Mouse (Mus musculus): ENCODE results near the gene Gemin7.
"Not testable (repeated sequence)": the region's sequence is repeated elsewhere in the genome, so short reads cannot be mapped to it uniquely, and the experiment has no call there.

The Gemin7 gene

DNA sequence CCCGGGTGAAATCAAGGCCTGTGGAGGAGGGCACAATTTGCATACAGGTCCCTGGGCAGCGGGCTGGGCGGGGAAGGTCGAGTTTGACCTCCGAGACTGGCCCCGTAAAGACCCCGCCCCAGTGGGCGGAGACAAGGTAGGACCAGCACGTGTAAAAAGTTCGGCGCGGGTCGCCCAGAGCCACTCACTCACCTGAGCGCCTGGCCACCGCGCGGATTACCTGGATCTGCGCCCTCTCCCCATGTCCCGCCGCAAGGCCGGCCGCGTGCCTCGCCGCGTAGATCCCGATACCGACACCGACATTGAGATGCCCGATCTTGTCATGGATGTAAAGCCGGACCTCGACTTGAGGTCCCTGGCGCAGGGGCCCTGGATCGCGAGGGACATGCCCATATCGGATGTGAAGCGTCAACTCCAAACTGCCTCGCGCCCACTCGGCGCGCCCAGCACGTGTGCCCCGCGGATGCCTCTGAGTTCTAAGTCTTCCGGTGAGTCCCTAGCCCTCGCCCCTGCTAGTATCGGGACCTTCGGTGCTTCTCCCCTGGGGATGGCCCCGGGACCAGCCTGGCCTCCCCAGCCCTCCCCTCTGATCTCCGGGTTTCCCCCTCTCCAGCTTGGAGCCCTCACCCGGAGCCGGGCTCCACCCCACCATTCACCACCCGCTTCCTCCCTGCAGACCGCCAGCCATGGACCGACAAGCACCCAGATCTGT lies at the start of gene Gemin7, which contains the start of gene Zfp296:
TSS of gene Gemin7 (minus strand) at position 455 of the 712 bp plus-strand sequence.
TSS of gene Zfp296 (plus strand) at position 147 of the 712 bp plus-strand sequence.
- peak; percentile 59 for DNase-seq (ENCODE audit: low spot score)

DNA sequence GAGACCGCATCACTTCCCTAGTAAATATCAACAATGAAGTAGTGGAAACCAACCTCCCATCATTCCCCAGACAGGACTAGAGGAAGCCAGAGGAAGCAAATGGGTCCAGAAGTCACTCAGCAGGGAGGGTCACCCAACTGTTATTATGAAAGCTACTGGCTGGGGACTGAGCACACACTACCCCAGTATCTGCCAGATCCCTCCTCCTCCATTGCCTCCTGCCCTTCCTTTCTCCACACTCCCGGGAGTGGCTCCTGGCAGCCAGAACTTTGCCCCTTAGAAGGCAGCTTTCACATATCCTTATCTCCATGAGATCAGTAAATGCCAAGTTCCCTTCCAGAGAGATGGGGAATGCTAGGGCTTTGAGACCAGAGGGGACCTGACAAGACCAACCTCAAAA lies 46.0 kb upstream of the Gemin7 start:
- DNase-seq (ENCODE audit: low spot score) = no peak

DNA sequence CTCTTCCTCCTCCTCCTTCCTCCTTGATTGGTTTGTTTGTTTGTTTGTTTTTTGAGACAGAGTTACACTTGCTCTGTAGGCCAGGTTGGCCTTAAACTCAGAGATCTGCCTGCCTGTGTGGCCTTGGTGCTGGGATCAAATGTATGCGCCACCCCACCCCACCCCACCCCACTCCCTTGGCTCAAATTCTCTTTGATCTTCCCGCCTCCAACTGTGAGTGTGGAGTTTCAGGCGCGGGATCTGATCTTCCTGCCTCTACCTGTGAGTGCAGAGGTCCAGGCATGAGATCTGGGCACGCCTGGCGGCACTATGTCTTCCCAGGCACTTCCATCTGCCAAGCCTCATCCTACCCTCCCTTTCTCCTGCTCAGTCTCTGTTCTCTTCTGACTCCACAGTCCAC lies 44.8 kb upstream of the Gemin7 start:
- DNase-seq (ENCODE audit: low spot score) = no peak

DNA sequence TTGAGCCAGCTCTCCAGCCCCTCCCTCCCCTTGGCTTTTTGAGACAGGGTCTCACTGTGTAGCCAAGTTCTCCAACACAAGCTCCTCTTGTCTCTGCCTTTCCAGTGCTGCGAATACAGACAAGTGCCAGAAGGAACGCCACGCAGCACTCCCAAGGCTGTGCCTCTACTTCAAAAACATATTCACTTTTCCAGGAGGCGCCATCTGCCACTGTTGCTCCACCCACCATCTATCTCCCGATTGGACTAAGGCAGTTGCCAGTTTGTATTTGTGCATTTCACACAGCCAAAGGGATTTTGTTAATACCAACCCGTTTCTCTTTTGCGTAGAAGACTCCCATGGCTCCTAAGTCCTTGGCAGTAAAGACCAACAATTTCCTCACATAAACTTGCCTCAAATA lies 43.4 kb upstream of the Gemin7 start:
- no peak for DNase-seq (ENCODE audit: low spot score)

DNA sequence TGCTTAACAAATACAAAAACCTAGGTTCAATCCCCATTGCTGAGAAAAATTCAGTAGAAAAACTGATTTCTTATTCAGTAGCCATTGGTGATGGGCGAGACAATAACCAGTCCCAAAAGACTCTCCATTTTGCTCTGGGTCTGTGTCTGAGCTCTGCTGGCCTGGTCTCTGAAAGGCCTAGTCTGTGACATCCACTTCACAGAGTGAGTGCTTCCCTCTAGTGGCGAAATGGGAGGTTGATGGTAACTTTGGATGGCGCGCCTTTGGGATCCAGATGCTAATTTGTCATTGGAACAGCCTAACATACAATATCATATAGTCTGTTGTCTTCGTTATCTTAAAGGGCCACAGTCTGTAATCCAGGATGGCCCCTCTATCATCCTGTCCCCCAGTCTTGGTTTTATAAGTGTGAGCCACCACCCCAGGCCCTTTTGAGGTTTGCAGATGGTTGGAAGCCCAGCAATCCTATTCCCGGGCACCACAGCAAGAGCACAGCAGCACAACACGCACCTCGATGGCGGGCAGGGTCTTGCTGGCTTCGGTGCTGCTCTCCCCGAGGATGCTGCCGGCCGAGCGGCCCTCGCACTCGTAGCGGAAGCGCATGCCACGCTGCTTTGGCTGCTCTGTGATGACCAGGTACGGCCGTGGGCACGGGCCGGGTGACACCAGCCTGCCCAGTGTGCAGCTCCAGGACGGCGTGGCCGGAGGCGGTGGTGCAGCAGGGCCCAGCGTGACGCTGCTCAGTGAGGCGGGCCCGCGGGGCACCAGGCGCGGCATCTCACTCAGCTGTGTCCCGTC lies 41.8 kb upstream of the Gemin7 start:
- peak; percentile 81 for DNase-seq (ENCODE audit: low spot score)

DNA sequence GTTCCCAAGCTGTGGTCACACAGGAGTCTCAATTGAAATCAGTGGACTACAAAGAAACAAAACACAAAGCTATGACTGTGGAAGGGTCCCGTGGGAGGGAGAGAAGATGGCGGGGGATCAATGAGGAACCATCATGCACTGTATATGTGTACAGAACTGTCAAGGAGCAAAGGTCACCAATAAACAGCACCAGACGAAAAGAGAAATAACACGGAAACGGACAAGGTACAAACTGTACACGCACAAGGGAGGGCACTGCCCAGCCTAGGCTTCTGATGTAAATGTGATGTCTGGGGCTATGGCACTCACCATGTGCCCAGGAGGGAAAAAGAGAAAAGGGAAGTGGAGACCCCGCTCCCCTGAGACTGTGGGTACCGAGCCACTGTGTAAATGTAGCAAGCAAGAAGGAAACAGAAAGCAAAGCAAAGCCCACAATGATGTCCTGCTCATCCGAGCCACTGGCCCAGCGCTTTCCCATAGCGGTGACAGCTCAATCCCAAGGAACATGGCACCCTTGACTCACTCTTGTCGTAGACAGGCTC lies 37.7 kb upstream of the Gemin7 start:
- no peak for DNase-seq (ENCODE audit: low spot score)

DNA sequence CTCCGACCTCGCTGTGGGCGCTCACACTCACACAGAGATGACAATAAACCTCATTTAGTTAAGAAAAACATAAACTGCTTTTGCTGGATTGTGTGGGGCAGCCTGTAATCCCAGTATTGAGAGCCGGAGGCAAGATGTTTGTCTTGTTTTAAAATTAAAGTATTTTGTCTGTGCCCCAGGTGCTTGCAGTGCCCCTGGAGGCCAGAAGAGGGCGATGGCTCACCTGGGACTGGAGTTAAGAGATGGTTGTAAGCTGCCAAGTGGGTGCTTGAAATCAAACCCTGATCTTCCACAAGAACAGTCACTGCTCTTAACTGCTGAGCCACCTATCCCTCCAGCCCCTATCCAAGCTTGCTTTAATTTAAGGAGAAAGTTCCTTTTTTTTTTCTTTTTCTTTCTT lies 33.6 kb upstream of the Gemin7 start:
- no peak for DNase-seq (ENCODE audit: low spot score)

DNA sequence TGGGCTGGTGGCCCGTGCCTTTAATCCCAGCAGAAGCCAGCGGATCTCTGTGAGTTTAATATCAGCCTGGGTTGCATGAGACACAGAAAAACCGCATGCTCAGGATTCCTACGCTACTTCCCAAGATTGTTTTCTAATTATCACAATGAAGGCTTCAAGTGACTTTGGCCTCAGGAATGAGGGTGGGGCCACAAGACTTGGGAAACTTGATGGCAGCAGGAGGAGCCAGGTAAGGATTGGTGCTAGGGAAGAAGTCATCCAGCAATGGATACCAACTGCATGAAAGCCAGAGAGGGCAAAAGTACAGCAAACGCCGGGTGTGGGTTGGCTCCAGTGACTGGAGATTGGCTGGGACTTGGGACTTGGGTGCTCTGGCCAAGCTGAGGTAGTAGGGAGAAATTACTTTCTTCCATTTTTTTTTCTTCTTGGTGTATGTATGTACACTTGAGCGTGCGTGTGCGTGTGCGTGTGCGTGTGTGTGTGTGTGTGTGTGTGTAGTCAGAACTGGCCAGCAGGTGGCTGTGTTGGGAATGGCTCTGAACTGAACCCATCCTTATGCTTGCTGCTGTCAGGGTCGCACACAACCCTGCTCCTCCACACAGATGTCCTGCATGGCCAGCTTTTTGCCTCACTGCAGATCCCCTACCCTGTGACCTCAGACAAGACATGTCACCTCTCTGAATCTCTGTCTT lies 32.4 kb upstream of the Gemin7 start:
- DNase-seq (ENCODE audit: low spot score) = no peak

DNA sequence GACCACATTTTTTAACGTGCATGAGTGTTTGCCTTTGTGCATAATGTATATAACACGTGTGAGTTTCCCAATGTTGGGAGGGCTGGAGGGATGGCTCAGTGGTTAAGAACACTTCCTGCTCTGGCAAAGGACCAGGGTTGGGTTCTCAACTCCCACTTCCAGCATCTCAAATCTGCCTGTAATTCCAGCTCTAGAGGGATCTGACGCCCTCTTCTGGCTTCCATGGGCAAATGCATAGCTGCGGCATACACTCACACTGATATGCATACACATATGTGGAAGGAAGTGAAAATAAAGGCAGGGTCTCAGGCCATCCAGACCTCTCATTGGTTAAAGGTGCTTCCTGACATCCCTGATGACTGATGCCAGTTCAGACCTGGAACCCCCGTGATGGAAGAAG lies 29.9 kb upstream of the Gemin7 start:
- no peak for DNase-seq (ENCODE audit: low spot score)

DNA sequence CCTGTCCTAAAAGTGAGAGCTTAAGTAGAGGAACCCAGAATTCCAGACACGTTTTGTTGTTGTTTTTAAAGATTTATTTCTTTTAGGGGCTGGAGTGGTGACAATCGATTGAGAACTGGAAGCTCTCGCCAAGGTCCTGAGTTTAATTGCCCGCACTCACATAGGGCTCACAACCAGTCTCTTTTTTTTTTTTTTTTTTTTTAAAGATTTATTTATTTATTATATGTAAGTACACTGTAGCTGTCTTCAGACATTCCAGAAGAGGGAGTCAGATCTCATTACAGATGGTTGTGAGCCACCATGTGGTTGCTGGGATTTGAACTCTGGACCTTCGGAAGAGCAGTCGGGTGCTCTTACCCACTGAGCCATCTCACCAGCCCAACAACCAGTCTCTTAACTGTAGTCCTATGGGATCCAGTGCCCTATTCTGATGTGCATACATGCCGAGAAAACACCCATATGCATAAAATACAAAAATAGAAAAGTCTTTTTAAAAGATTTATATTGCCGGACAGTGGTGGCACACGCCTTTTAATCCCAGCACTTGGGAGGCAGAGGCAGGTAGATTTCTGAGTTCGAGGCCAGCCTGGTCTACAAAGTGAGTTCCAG lies 27.3 kb upstream of the Gemin7 start:
- DNase-seq (ENCODE audit: low spot score) = not testable (repeated sequence)

DNA sequence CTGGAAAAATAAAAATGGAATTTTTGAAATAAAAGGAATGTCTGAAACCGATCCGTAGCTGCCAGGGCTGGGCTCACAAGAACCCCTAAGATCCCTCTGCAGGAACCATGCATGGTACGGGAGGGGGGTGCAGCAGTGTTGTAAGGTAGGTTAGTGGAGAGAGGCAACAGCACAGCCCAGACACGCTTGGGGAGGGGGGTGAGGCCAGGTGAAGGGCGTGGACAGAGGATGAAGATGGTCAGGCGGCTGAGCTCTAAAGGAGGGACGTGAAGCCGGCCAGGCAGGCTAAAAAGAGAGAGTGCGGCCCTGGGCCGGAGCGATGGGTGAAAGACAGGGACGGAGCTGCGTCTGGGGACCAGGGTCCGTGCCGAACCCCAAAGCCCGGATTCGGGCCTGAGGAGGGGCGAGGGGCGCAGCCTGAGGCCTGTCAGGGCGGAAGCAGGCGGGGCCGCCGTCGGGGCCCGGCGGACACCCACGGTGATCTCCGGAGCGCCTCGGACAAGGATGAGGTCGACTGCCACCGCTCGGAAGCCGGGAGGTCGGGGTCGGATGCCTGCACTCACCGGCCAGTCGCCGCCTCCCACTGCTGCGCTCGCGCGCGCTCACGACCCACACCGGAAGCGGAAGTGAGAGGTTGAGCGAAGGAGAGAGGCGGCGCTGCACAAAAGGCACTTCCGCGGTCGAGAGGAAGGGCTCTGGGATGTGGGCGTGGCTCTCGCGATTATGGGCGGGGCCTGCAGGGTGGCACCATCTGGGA lies 26.6 kb upstream of the Gemin7 start, which contains the start of gene Clasrp:
TSS of gene Clasrp (minus strand) at position 638 of the 757 bp plus-strand sequence.
- DNase-seq (ENCODE audit: low spot score) = peak; percentile 98

DNA sequence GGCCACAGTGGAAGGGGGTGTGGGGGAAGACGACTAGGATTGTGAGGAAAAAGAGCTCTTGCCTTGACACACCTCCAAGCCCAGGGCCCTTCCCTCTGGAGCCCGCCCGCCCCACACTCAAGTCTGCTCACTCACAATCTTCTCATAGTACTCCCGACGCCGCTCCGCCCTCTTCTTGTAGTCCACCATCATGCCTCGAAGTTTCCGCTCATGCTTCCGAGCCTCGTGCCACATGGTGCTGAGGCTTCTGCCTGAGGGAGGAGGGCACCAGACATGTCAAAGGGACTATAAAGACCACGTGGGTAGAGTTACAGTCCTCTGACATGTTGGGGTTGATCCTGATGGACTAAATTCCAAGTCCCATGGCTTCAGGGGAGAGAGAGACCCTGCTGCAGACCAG lies 25.7 kb upstream of the Gemin7 start:
- no peak for DNase-seq (ENCODE audit: low spot score)

DNA sequence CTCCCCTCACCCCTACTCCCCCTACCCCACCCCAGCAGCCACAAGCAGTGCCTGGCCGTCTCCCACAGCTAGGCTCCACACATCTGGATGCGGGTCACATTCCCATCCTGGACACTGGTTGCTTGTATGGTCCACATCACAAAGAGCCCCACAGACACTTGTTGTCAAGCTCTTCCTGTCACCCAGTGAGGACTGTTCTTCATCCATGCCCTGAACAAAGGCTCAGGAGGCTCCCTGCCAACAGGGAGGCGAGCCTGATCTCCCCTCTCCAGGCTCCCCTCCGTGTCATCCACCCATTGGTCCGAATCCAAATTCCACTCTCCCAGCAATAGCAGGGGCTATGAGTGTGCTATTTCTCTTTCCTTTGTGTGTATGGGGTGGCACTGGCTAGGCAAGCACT lies 23.2 kb upstream of the Gemin7 start:
- no peak for DNase-seq (ENCODE audit: low spot score)

DNA sequence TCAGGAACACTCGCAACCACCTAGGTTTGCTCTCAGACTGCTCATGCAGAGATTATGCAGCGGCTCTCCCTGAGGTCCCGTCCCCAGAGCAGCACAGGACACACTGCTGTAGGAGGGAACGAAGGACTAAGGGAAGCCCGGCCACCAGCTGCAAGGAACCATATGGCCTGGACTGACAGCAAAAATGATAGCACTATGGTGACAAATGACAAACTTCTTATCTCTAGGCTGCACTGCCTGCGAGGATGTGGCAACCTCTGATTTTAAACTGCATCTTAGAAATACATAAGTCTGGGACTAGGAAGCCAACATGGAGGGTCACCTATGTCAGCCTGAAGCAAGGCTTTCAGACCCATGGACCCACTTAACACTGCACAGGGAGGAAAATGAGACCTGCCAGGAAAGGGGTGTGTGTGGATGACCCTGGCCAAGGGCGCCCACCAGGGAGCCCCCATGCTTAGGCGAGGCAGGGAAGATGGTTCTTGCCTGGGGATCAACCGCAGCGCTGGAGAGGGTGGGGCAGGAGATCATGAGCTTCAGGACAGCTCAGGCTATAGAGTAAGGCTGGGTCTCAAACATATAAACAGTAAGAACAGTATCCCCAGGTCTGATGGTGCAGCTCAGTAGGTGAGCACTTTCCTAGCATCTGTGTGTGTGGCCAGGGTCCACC lies 15.8 kb upstream of the Gemin7 start:
- no peak for DNase-seq (ENCODE audit: low spot score)

DNA sequence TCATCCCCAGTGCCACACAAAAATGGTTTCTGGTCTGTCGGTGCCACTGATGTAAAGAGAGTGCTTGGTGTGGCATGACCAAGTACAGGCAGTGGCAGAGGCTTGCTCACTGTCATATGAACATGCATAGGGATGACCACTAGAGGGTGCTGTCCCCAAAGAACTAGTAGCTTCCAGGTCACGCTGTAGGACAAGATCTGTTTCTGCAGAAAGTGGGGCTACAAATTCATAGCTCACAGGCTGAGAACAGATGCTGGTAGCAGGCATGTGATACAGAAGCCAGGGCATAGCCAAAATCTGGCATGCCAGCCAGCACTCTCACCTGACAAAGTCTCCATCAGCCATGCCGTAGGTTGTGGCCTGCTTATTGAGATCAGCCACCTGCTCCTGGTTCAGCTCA lies 12.5 kb upstream of the Gemin7 start:
- DNase-seq (ENCODE audit: low spot score) = peak; percentile 78

DNA sequence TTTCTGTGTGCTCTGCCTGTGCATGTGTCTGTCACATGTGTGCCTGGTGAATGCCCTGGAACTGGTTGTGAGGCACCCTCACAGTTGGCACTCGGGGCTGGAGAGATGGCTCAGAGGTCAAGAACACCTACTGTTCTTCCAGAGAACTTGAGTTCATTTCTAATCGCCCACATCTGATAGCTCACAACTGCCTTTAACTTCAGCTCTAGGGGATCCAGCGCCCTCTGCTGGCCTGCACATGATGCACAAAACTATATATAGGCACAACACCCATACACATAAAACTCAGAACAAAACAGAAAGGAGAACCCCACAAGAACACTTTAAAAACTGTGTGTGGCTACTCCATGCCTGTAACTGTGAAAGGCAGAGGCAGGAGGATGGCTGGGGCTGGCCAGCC lies 11.8 kb upstream of the Gemin7 start:
- DNase-seq (ENCODE audit: low spot score) = peak; percentile 62

DNA sequence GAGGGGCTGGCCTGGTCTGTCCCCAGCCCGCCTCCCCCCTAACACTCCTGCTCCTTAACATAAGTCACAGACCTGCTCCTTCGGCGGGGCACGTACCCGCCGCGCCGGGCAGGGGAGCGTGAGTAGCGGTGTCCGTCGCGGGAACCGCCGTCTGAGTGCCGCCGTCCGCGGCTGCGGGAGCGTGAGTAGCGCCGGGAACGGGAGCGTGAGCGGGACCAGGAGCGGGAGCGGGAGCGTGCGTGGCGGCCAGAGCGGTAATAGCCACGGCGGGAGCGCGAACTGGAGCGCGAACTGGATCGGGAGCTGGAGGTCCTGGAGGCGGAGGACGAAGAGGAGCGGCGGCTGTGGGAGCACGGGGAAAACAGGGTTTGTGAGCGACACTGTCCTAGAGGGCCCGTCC lies 8.9 kb upstream of the Gemin7 start:
- no peak for DNase-seq (ENCODE audit: low spot score)

DNA sequence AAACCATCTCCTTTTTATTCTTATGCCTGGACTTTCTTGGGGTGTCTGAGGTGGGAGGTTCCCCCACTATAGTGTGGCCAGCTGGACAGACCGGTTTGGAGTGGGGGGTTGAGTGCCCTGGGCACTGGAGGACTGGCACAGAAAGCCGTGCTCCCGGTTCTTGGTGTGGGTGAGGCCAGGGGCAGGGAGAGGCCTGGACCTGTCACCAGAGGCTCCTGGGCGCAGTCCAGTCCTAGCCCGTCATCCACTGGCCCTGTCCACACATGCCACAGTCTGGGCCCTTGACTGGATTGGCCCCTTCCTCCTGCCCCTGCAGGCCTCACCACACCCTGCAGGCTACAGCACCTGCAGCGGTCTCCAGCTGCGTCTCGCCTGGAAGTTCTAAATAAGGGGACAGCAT lies 3.2 kb upstream of the Gemin7 start:
- peak; percentile 89 for DNase-seq (ENCODE audit: low spot score)

DNA sequence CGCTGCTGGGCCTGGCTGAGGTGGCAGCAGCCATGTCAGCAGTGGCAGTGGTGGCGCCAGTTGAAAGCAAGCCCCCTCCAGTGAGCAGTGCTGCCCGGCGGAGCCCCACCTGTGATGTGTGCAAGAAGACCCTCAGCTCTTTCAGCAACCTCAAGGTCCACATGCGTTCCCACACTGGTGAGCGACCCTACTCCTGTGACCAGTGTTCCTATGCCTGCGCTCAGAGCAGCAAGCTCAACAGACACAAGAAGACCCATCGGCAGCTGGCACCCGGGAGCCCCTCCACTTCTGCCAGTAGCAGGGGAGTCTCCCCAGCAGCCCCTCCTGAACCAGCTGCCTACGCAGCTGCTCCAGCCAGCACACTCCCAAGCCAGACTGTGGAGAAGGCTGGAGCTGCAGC lies 2.4 kb upstream of the Gemin7 start:
- DNase-seq (ENCODE audit: low spot score) = no peak

DNA sequence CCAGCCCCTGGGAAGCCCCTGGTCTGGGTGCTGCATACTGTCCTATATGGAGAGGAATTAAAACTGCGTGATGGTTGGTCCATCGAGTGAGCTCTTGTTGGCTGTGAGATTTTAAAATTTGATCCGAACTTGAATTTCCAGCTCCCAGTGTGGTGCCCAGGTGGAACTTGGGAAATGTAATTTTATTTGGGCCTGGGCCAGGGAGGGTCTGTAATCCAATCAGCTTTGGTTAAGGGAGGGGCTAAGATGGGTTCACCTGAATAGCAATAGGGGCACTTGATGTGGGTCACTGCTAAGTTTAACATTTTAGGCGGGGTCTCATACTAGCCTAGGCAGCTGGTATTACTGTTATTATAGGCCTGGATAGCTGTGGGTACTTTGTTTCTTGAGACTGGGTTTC lies 1.0 kb upstream of the Gemin7 start:
- no peak for DNase-seq (ENCODE audit: low spot score)

DNA sequence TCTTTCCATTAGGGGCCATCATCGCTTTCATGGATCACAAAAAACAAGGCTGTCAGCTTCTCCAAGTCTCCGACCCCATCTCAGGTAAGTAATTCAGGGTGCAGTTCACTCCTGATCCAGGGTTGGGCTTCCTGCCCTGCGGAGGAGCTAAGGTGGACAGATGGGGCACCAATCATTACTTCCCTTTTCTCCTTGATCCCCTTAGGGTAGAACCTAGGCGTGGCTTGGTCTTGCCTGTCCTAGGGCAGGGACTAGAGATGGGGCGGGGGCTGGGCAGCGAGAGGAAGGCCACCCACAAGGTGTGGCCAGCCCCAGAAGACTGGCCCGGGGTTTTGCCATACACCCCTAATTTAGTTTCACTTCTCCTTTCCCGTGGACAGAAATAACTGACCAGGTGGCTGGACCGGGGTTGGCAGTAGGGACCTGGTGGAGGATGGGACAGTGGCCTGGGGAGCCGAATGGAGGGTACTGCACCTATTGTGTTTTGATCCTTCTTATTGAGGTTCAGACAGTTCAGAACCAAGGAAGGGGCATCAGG lies 551 bp upstream of the Gemin7 start:
- no peak for DNase-seq (ENCODE audit: low spot score)

Data from urinary bladder, postnatal 14 days (tissue).